Mouse (Mus musculus) midbrain, embryonic 12.5 days (tissue): Measurements from ENCODE around the gene Elavl4. TPM values are rescaled to one million over a fixed set of nuclear protein-coding genes. Genes with fewer than 3 reads are reported as not detected.
A peak's percentile ranks its signal among the peaks of the same experiment; 100 is the strongest.

ENCODE experiments used
- ATAC-seq: fragments of 200-750 bp; cut with Nextera tagmentation; 2 replicates; pipeline ENCODE4 v1.8.0; 2017; ENCODE audit warnings: low read depth, moderate TSS enrichment, moderate library complexity; ENCODE audit not compliant: low FRiP score
- H3K27ac ChIP-seq: fragments of 300-500 bp; sonication (generic); replicated peaks from 2 replicates; pipeline ENCODE4 v1.5.1; 2016; ENCODE audit warnings: mild to moderate bottlenecking
- H3K27me3 ChIP-seq: fragments of 300-500 bp; sonication (generic); 2 replicates; pipeline ENCODE4 v1.6.1; 2016; ENCODE audit warnings: mild to moderate bottlenecking
- H3K36me3 ChIP-seq: fragments of 300-500 bp; sonication (generic); 2 replicates; pipeline ENCODE4 v1.6.1; 2016
- H3K4me1 ChIP-seq: fragments of 300-500 bp; sonication (generic); 2 replicates; pipeline ENCODE4 v1.6.1; 2016
- H3K4me2 ChIP-seq: fragments of 300-500 bp; sonication (generic); replicated peaks from 2 replicates; pipeline ENCODE4 v1.6.1; 2016; ENCODE audit warnings: mild to moderate bottlenecking, moderate library complexity
- H3K4me3 ChIP-seq: fragments of 300-500 bp; sonication (generic); 2 replicates; pipeline ENCODE4 v1.5.1; 2016; ENCODE audit warnings: mild to moderate bottlenecking
- H3K9ac ChIP-seq: fragments of 300-500 bp; sonication (generic); replicated peaks from 2 replicates; pipeline ENCODE4 v1.6.1; 2016; ENCODE audit warnings: mild to moderate bottlenecking, moderate library complexity
- H3K9me3 ChIP-seq: fragments of 300-500 bp; sonication (generic); 2 replicates; pipeline ENCODE4 v1.6.1; 2016; ENCODE audit warnings: mild to moderate bottlenecking
- whole genome bisulfite sequencing: fragments of 180-500 bp; shearing (Covaris S2); methylation state at CpG from one replicate; pipeline ENCODE4 v1.1.7; 2016; 5-methylcytosine and 5-hydroxymethylcytosine counted together
- polyA plus RNA-seq: library from polyadenylated mRNA; unstranded; fragments of >200 nt; fragmentation: Nextera tagmentation; extraction: Ambion mirVana; gene quantifications from 2 replicates; pipeline ENCODE4 v1.2.1, GENCODE M21; 2016

The Elavl4 gene
- polyA plus RNA-seq, 1 experiment from 2014 or later = 218 TPM

DNA sequence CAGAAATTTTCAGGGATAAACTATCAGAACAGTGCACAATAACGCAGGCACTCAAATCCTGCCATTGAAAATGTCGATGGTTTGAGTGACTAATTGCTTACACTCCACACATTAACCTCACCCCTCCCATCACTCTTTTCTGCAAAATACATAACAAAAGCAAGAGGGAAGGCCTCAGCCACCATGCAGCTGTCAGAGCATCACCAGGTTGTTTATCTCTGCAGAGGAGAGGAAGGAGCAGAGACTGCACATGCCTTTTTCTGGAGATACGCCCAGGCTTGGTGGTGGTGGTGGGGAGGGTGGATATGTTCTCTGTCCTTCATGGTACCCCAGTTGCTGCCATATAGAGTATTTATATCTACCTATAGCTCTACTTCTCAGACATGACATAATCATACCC, 94.3 kb downstream of the Elavl4 start:
- H3K9ac ChIP-seq = no peak overlapping the region
- no peaks in the 10 kb centered on the region for H3K9me3 ChIP-seq
- WGBS = 62% methylated on average over 3 of the region's 3 CpGs
- ATAC-seq = no peak
- no peaks in the 10 kb centered on the region for H3K27me3 ChIP-seq
- H3K4me3 ChIP-seq = no peak overlapping the region
- 0 out of 2 replicates have a peak, but pooled peaks cover 6% of the 10 kb centered on the region for H3K36me3 ChIP-seq
- H3K4me1 ChIP-seq = peaks cover 18% of the 10 kb centered on the region
- H3K27ac ChIP-seq = no peak overlapping the region
- no peak overlapping the region for H3K4me2 ChIP-seq

DNA sequence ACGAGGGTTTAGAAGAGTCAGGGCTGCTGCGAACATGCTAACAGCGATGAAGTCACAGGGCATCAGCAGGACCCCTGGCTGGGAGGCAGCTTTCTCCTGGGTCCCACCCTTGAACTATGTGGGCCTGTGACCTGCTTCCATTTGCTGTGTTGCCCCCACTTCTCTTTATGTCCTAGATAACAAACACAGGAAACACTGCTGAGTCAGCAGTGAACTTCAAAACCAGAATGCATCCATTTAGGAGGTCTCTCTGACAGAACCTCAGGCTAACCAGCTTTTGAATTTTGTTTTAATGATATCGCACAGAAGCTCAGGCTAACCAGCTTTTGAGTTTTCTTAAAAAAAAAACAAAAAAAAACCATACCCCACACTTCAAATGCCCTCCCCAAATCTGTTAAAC, 96.1 kb downstream of the Elavl4 start:
- no peak overlapping the region for H3K27ac ChIP-seq
- no peak overlapping the region for H3K9ac ChIP-seq
- H3K4me1 ChIP-seq = peaks cover 13% of the 10 kb centered on the region; the same call in 1 of the 2 replicates
- no peak overlapping the region for H3K4me3 ChIP-seq
- no peaks in the 10 kb centered on the region for H3K27me3 ChIP-seq
- no peak overlapping the region for H3K4me2 ChIP-seq
- ATAC-seq = no peak
- 89% methylated on average over 4 of the region's 4 CpGs for WGBS
- H3K36me3 ChIP-seq = peaks cover 12% of the 10 kb centered on the region; the same call in 1 of the 2 replicates
- no peaks in the 10 kb centered on the region for H3K9me3 ChIP-seq

DNA sequence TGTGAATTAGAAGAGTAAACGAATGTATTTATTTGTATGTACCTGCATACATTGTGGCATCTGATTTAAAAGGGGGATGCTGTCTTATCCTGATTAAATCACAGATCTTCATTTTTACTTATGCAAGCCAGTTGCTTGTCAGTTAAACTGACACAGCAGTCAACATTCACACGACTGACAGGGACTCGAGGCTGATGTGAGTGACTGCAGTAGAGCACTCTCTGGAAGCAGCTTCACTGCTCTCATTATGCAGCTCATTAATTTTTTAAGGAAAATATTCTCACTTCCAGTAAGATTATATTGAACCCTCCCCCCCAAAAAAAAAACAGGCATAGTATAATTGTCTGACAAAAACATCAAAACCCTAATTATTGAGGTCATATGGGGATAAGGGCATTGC, 101.7 kb downstream of the Elavl4 start:
- H3K4me2 ChIP-seq = no peak overlapping the region
- no peak overlapping the region for H3K4me3 ChIP-seq
- H3K27ac ChIP-seq = no peak overlapping the region
- WGBS = 74% methylated on average over 3 of the region's 3 CpGs
- no peaks in the 10 kb centered on the region for H3K9me3 ChIP-seq
- no peaks in the 10 kb centered on the region for H3K27me3 ChIP-seq
- no peaks in the 10 kb centered on the region; the same call in 1 of the 2 replicates for H3K4me1 ChIP-seq
- peaks cover 46% of the 10 kb centered on the region for H3K36me3 ChIP-seq
- H3K9ac ChIP-seq = no peak overlapping the region
- ATAC-seq = no peak

DNA sequence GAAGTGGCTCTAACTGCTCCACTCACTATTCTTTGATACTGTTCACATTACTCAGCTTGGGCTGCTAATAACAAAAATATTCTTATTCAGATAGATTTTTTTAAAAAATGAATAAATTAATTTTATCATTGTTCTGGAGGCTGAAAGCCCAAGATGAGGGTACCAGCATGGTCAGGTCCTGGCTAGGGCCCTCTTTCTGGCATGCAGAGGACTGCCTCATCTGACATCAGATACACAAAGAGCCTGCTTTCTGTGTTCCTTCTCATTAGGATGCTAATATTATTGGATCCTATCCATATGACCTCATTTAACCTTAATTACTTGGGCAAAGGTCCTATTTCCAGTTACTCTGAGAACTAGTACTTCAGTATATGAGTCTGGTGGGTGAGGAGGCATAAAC, 108.8 kb downstream of the Elavl4 start:
- peaks cover 56% of the 10 kb centered on the region for H3K36me3 ChIP-seq
- ATAC-seq = no peak
- no peak overlapping the region for H3K9ac ChIP-seq
- no peaks in the 10 kb centered on the region for H3K4me1 ChIP-seq
- H3K9me3 ChIP-seq = no peaks in the 10 kb centered on the region
- H3K4me3 ChIP-seq = no peak overlapping the region
- H3K27ac ChIP-seq = no peak overlapping the region
- no peak overlapping the region for H3K4me2 ChIP-seq
- no peaks in the 10 kb centered on the region for H3K27me3 ChIP-seq

DNA sequence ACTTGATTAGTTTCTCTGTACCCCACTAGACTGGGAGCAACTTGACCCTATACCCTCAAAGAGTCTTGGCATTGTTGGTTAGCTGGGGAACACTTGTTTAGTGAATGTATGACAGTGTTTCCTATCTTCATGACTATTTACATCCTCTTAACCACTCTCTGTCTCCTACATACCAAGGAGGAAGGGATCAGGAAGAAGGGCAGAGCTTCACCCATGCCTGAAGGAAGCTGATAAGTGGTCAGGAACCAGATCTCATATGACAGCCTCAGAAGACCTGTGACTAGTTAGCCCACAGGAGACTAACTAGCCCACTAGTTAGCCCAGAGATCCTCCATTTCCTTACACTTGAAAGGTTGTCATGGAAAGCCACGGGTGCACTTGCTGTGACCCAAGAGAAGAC, 117.2 kb downstream of the Elavl4 start:
- no peak overlapping the region for H3K9ac ChIP-seq
- H3K4me1 ChIP-seq = 0 out of 2 replicates have a peak, but pooled peaks cover 5% of the 10 kb centered on the region
- 0 out of 2 replicates have a peak, but pooled peaks cover 17% of the 10 kb centered on the region for H3K36me3 ChIP-seq
- no peaks in the 10 kb centered on the region for H3K27me3 ChIP-seq
- 73% methylated on average over 1 of the region's 1 CpGs for WGBS
- H3K27ac ChIP-seq = no peak overlapping the region
- no peak overlapping the region for H3K4me3 ChIP-seq
- ATAC-seq = no peak
- H3K4me2 ChIP-seq = no peak overlapping the region
- no peaks in the 10 kb centered on the region for H3K9me3 ChIP-seq

DNA sequence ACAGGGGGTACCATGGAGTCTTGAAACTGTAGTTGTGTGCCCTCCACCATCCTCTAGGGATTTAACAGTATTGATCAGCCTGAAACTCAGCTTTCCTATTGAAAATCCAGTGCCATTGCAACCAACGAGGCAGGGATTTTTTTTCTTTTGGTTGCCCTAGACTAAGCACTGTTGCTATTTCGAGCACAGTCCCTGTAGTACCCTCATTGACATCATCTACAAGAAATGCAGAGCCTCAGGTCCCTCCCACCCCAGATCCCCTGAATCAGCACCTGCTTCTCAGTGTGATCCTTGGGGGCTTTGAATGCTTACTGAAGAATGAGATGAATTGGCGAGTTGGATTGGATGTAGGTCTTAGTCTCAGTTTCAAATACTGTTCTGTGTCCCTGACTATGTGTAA, 119.4 kb downstream of the Elavl4 start:
- H3K36me3 ChIP-seq = peaks cover 10% of the 10 kb centered on the region; the same call in 1 of the 2 replicates
- H3K4me3 ChIP-seq = no peak overlapping the region
- 76% methylated on average over 3 of the region's 3 CpGs for WGBS
- H3K4me1 ChIP-seq = peaks cover 5% of the 10 kb centered on the region; the same call in 1 of the 2 replicates
- no peak overlapping the region for H3K9ac ChIP-seq
- no peak overlapping the region for H3K27ac ChIP-seq
- H3K9me3 ChIP-seq = no peaks in the 10 kb centered on the region
- H3K27me3 ChIP-seq = no peaks in the 10 kb centered on the region
- no peak overlapping the region for H3K4me2 ChIP-seq
- ATAC-seq = no peak

DNA sequence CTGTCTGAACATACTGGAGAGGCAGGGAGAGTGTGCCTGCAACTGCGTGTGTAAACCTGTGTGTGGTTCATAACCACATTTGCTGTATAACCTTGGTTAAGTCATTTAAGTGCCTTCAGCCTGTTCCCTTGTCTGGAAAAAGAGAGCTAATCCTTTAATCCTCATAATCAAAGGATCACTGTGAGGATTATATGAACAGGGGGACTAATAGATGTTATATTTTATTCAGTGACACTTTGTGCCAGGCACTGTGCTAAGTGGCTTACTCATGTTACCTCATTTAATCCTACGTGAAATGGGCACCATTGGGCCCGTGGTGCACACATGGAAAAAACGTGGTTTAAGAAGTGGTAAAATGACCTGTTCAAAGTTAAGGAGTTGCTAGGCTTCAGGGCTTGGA, 119.9 kb downstream of the Elavl4 start:
- Histone ChIP-seq H3K9me3 (no peaks in the 10 kb centered on the region), H3K4me3 (no peak overlapping the region), H3K4me1 (peaks cover 5% of the 10 kb centered on the region; the same call in 1 of the 2 replicates), H3K27ac (no peak overlapping the region), H3K36me3 (peaks cover 10% of the 10 kb centered on the region; the same call in 1 of the 2 replicates), H3K9ac (no peak overlapping the region), H3K4me2 (no peak overlapping the region), H3K27me3 (no peaks in the 10 kb centered on the region)
- ATAC-seq = no peak; the same call in 1 of the 2 replicates
- WGBS = 68% methylated on average over 4 of the region's 4 CpGs

DNA sequence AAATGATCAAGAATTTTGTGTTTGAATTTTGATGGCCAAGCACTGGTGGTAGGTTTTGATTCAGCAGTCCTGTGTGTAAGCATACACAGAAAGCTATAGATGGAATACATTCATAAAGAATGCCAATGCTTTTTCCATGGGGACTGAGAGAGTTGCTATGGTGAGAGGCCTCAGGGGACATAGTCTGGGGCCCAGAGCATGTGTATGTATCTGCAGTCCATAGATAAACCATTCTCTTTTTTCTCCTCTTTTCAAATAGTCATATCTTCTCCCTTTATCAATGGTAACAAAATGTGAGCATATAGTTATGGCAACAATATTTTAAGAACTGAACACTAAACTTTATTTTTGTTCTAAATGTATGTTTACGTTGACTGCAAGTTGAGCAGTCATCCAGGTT, 122.1 kb downstream of the Elavl4 start:
- H3K36me3 ChIP-seq = peaks cover 10% of the 10 kb centered on the region; the same call in 1 of the 2 replicates
- H3K4me2 ChIP-seq = no peak overlapping the region
- H3K9me3 ChIP-seq = no peaks in the 10 kb centered on the region
- no peak overlapping the region for H3K9ac ChIP-seq
- no peak overlapping the region for H3K27ac ChIP-seq
- no peak for ATAC-seq
- WGBS = 98% methylated on average over 1 of the region's 1 CpGs
- no peaks in the 10 kb centered on the region for H3K27me3 ChIP-seq
- H3K4me1 ChIP-seq = peaks cover 5% of the 10 kb centered on the region; the same call in 1 of the 2 replicates
- H3K4me3 ChIP-seq = no peak overlapping the region

DNA sequence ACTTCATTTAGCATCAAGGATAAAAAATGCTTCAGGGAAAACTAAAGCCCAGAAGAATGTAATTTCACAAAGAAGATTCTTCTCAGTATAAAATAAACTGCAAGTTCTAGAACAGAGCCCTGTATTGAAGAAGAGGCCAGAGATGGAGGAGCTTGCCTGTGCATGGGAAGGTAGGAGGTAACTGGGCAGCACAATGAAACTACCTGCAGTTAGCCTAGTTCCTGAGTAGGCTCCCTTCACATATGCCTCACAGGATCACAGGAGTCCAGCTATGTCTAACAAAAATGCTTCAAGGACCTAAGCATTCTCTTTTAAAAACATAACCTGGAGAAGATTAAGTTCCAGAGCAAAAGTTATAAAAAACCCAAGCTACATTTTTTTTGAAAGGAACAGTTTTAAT, 122.5 kb downstream of the Elavl4 start:
- H3K4me2 ChIP-seq = no peak overlapping the region
- peaks cover 10% of the 10 kb centered on the region; the same call in 1 of the 2 replicates for H3K36me3 ChIP-seq
- no peaks in the 10 kb centered on the region for H3K9me3 ChIP-seq
- H3K27ac ChIP-seq = no peak overlapping the region
- no peak overlapping the region for H3K9ac ChIP-seq
- H3K4me1 ChIP-seq = peaks cover 5% of the 10 kb centered on the region; the same call in 1 of the 2 replicates
- H3K4me3 ChIP-seq = no peak overlapping the region
- H3K27me3 ChIP-seq = no peaks in the 10 kb centered on the region
- ATAC-seq = no peak

DNA sequence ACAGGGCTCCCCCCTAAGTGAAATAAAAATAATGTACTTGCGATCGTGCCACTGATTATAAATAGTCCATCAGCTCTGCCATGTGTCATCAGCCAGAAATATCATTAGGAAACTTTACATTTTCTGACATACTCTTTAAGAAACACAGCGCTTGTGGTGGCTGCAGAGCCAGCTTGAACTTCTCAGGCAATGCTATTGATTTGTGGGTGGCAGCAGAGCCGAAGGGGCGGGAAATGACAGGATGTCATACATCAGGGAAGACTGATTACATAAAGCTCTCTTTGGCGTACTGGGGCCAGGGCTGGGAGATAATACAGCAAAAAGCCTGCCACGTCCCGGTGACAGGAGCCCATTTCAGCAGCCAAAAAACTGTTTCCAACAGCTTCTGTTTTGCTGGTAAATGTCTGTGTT, 124.1 kb downstream of the Elavl4 start:
- H3K27me3 ChIP-seq = no peaks in the 10 kb centered on the region
- WGBS = 70% methylated on average over 8 of the region's 8 CpGs
- H3K27ac ChIP-seq = no peak overlapping the region
- H3K4me1 ChIP-seq = peaks cover 5% of the 10 kb centered on the region; the same call in 1 of the 2 replicates
- no peaks in the 10 kb centered on the region for H3K9me3 ChIP-seq
- no peak overlapping the region for H3K9ac ChIP-seq
- no peak overlapping the region for H3K4me2 ChIP-seq
- peaks cover 15% of the 10 kb centered on the region; the same call in 1 of the 2 replicates for H3K36me3 ChIP-seq
- no peak for ATAC-seq
- H3K4me3 ChIP-seq = no peak overlapping the region

DNA sequence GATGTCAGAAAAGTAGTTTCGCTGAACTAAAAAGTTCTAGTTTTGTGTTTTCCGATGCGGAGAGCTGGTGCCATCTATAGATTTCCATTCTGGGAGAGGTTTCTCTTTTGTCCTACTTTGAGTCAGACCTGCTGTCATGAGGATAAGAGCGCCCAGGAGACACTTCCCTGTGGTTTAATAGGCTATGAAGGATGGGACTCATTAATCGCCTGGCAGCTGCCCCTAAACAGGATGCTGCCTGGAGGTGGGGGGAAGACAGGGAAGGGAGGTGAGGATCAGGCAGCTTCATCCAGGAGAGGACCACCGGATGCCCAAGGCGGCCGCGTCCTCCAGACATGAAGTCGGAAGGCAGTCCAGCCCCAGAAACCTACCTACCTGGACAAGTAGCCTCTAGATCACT, 126.2 kb downstream of the Elavl4 start:
- Histone ChIP-seq H3K27ac (peak overlapping the region; percentile 42; the same call in 1 of the 2 replicates), H3K4me2 (no peak overlapping the region), H3K9ac (no peak overlapping the region), H3K4me3 (no peak overlapping the region), H3K4me1 (no peaks in the 10 kb centered on the region; the same call in 1 of the 2 replicates), H3K27me3 (no peaks in the 10 kb centered on the region), H3K36me3 (peaks cover 15% of the 10 kb centered on the region; the same call in 1 of the 2 replicates), H3K9me3 (no peaks in the 10 kb centered on the region)
- WGBS = 91% methylated on average over 10 of the region's 10 CpGs
- ATAC-seq = no peak

DNA sequence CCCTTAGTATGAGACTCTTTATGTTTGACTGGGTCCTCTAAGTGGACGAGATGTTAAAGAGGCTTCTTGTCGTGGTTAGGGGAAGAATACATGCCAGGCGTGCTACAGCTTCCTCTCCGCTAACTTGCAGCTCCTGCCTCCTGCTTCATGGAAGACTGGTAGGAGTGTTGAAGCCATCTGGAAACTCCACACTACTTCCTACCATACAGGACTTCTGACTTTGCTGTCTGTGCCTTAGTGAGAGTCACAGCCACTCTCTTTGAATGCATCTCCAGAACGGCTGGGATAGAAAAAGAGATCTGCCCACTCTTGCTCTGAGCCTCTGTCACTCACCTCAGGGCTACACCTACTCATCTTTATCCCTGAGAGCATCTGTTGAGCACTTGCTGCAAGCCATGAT, 132.9 kb downstream of the Elavl4 start:
- Histone ChIP-seq H3K27me3 (no peaks in the 10 kb centered on the region), H3K4me1 (0 out of 2 replicates have a peak, but pooled peaks cover 10% of the 10 kb centered on the region), H3K36me3 (peaks cover 27% of the 10 kb centered on the region), H3K9me3 (no peaks in the 10 kb centered on the region), H3K4me3 (no peak overlapping the region), H3K27ac (no peak overlapping the region), H3K4me2 (no peak overlapping the region), H3K9ac (no peak overlapping the region)
- ATAC-seq = no peak
- WGBS = 86% methylated on average over 5 of the region's 5 CpGs

DNA sequence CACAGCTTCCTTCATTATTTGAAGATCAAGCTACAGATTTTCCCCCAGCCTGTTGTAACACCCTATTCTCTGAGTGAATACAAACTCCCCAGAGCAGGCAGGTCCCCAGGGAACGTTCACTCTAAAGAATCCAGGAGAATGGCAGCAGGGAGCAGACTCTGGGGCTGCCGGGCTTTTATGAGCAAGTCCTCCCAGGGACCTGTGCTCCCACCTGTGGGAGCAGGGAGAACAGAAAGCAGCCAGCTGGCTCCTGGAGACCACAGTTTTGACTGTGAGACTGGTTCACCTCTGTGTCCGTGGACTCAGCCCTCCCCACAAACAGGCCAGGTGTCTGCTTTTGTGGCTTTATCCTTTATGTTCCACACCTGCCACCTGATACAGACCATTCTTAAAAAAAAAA, 134.2 kb downstream of the Elavl4 start:
- Histone ChIP-seq H3K9me3 (no peaks in the 10 kb centered on the region), H3K4me2 (no peak overlapping the region), H3K9ac (no peak overlapping the region), H3K27ac (no peak overlapping the region), H3K4me3 (no peak overlapping the region), H3K4me1 (0 out of 2 replicates have a peak, but pooled peaks cover 12% of the 10 kb centered on the region), H3K27me3 (no peaks in the 10 kb centered on the region), H3K36me3 (peaks cover 23% of the 10 kb centered on the region; the same call in 1 of the 2 replicates)
- 57% methylated on average over 3 of the region's 3 CpGs for WGBS
- ATAC-seq = no peak
